Comparison of ENCODE assay signal across 8 mouse cellular contexts in genomic region chr5:28465099-28465406, GRCm38 (mm10). TPM values are rescaled to one million over a fixed set of nuclear protein-coding genes. Genes with fewer than 3 reads are reported as not detected.
DNase-seq lines count a peak whose midpoint lies in the region; ATAC-seq lines count a peak whose summit lies in the region.

No protein-coding gene starts in this region.

- H3K4me3 ChIP-seq in stomach, embryonic 16.5 days (replicated peaks; ENCODE audit: low read length), result peak overlapping the region; percentile 57

- ATAC-seq in stomach, embryonic 16.5 days (ENCODE audit: insufficient read depth, low FRiP score), result no peak

- H3K9ac ChIP-seq in stomach, embryonic 16.5 days (ENCODE audit: low read length), result peak overlapping the region; percentile 77

- no peaks in the 10 kb centered on the region for H3K9me3 ChIP-seq in stomach, embryonic 16.5 days (replicated peaks; ENCODE audit: control insufficient read depth, low read length)

- H3K36me3 ChIP-seq in stomach, embryonic 16.5 days (ENCODE audit: control insufficient read depth, insufficient read depth, low read length), result no peaks in the 10 kb centered on the region

- under 1% methylated on average over 29 of the region's 29 CpGs for WGBS in stomach, embryonic 16.5 days

- peak; percentile 28 to 34 for DNase-seq in cerebellum, postnatal 25 days
- no peak for DNase-seq in cerebellum, adult 11 months
- DNase-seq in ZHBTc4 (ENCODE audit: low read depth, low spot score), result peak; percentile 73
- DNase-seq in frontal cortex, postnatal 25 days (ENCODE audit: low spot score in 2 of 2), result peak; percentile 47 to 65
- DNase-seq in layer of hippocampus, postnatal 25 days (ENCODE audit: extremely low spot score in 1 of 2, low spot score in 1 of 2), result peak; percentile 45 to 50
- DNase-seq in mesoderm, embryonic 11.5 days (ENCODE audit: low read depth, low spot score), result peak; percentile 37
- DNase-seq in thymus, postnatal 25 days, result no peak

- peaks cover 10% of the 10 kb centered on the region for H3K4me1 ChIP-seq in stomach, embryonic 16.5 days (ENCODE audit: control insufficient read depth, insufficient read depth, low read length)

- peak overlapping the region; percentile 66 for H3K4me2 ChIP-seq in stomach, embryonic 16.5 days (ENCODE audit: low read depth, low read length)

- peak overlapping the region; percentile 88 for H3K27ac ChIP-seq in stomach, embryonic 16.5 days (ENCODE audit: low read length)

- H3K27me3 ChIP-seq in stomach, embryonic 16.5 days (ENCODE audit: control insufficient read depth, insufficient read depth, low read length), result peaks cover 83% of the 10 kb centered on the region

RNA-seq across cellular contexts. Expression of gene Shh, which starts 2.0 kb away (rescaled TPM):
- 1 to 10 TPM; 1.4 to 1.7 TPM for total RNA-seq in layer of hippocampus, postnatal 25 days (2021)
- 3.4 and 4.1 TPM in 2 replicates for polyA plus RNA-seq in stomach, embryonic 16.5 days (2015; fragmentation: Nextera tagmentation; extraction: Ambion mirVana)

Comparison
In these comparisons a context has a peak if more than half of its experiments do, and no peak if none do; other contexts are left out.
1. DNase-seq: peak in cerebellum, postnatal 25 days (2 of 2), ZHBTc4 (single experiment), frontal cortex, postnatal 25 days (2 of 2), layer of hippocampus, postnatal 25 days (2 of 2) and mesoderm, embryonic 11.5 days (single experiment); none in cerebellum, adult 11 months (single experiment) and thymus, postnatal 25 days (single experiment).